Mouse (Mus musculus) megakaryocyte, embryonic 14.5 days (primary cell): ENCODE measurements around the gene Cdkl4.

ENCODE experiments used
- FLI1 ChIP-seq: IDR thresholded peaks from 2 replicates; pipeline ENCODE4 v1.6.1; 2012; ENCODE audit warnings: low read length, inconsistent platforms, mixed read lengths
- GATA1 ChIP-seq: IDR thresholded peaks from 3 replicates; pipeline ENCODE4 v1.6.1; 2012; ENCODE audit warnings: mixed read lengths, low read length, inconsistent platforms, borderline replicate concordance

- TF ChIP-seq FLI1 (no peak), GATA1 (no peak)
Observed at GRCm38 (mm10) chr17:80509494-80510458, 67.8 kb downstream of the Cdkl4 start.
